Mouse (Mus musculus) midbrain, embryonic 10.5 days (tissue): Measurements from ENCODE around the gene Plk5. TPM values are rescaled to one million over a fixed set of nuclear protein-coding genes. Genes with fewer than 3 reads are reported as not detected.

ENCODE experiments used
- DNase-seq: peaks from one replicate; pipeline ENCODE4 v3.0.0-alpha.2; 2017; ENCODE audit warnings: low spot score
- H3K27ac ChIP-seq: fragments of 300-500 bp; sonication (generic); replicated peaks from 2 replicates; pipeline ENCODE4 v1.5.1; 2016; ENCODE audit warnings: mild to moderate bottlenecking
- H3K27me3 ChIP-seq: fragments of 300-500 bp; sonication (generic); 2 replicates; pipeline ENCODE4 v1.6.1; 2016; ENCODE audit warnings: low read depth, mild to moderate bottlenecking; ENCODE audit not compliant: poor library complexity, severe bottlenecking
- H3K36me3 ChIP-seq: fragments of 300-500 bp; sonication (generic); 2 replicates; pipeline ENCODE4 v1.6.1; 2016; ENCODE audit warnings: mild to moderate bottlenecking, moderate library complexity
- H3K4me1 ChIP-seq: fragments of 300-500 bp; sonication (generic); 2 replicates; pipeline ENCODE4 v1.6.1; 2016
- H3K4me3 ChIP-seq: fragments of 300-500 bp; sonication (generic); 2 replicates; pipeline ENCODE4 v1.5.1; 2016; ENCODE audit warnings: mild to moderate bottlenecking, moderate library complexity
- H3K9me3 ChIP-seq: fragments of 300-500 bp; sonication (generic); replicated peaks from 2 replicates; pipeline ENCODE4 v1.6.1; 2016; ENCODE audit warnings: mild to moderate bottlenecking
- WGBS: fragments of 180-500 bp; shearing (Covaris S2); methylation state at CpG from one replicate; pipeline ENCODE4 v1.1.7; 2016; 5-methylcytosine and 5-hydroxymethylcytosine counted together
- polyA plus RNA-seq: library from polyadenylated mRNA; unstranded; fragments of >200 nt; fragmentation: Nextera tagmentation; extraction: Ambion mirVana; gene quantifications from 2 replicates; pipeline ENCODE4 v1.2.1, GENCODE M21; 2016

Plk5 gene
- polyA plus RNA-seq, 1 experiment from 2014 or later = 0.12 TPM

GRCm38 (mm10) chr10:80348981-80349380 lies 7.3 kb upstream of the Plk5 start:
- DNase-seq = no peak
- no peaks in the 10 kb centered on the region for H3K9me3 ChIP-seq
- H3K27me3 ChIP-seq = peaks cover 100% of the 10 kb centered on the region
- peak overlapping the region; percentile 48; the same call in 1 of the 2 replicates for H3K4me3 ChIP-seq
- no peak overlapping the region for H3K27ac ChIP-seq
- peaks cover 40% of the 10 kb centered on the region for H3K4me1 ChIP-seq
- H3K36me3 ChIP-seq = no peaks in the 10 kb centered on the region
- 15% methylated on average over 26 of the region's 26 CpGs for WGBS

- Histone ChIP-seq H3K4me3 (peak overlapping the region; percentile 11; the same call in 1 of the 2 replicates), H3K27ac (no peak overlapping the region), H3K27me3 (peaks cover 100% of the 10 kb centered on the region), H3K36me3 (no peaks in the 10 kb centered on the region), H3K4me1 (peaks cover 34% of the 10 kb centered on the region), H3K9me3 (no peaks in the 10 kb centered on the region)
- peak; percentile 87 for DNase-seq
- WGBS = 3% methylated on average over 7 of the region's 7 CpGs
These were observed 6.0 kb upstream of the Plk5 start for GRCm38 (mm10) chr10:80350292-80350691.

DNA sequence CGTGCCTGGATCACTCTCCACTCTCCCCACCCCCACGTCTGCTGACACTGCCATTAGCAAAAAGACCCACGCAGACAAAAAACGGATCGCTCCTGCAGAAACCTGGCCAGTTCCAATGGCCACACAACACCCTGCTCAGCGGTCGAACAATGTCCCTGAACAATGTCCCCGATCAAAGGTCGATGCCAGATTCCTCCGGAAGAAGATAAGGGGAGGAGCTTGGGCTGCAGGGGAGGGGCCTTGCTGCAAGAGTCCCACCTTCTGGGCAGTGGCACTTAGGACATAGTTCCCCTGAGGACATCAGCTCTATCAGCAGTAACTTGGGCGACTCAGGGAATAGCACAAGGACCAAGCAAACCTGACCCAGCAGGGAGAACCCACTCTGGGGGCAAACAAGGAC lies 4.4 kb upstream of the Plk5 start:
- Histone ChIP-seq H3K27ac (no peak overlapping the region), H3K36me3 (no peaks in the 10 kb centered on the region), H3K4me3 (no peak overlapping the region), H3K9me3 (no peaks in the 10 kb centered on the region), H3K4me1 (peaks cover 48% of the 10 kb centered on the region), H3K27me3 (peaks cover 100% of the 10 kb centered on the region)
- DNase-seq = no peak
- WGBS = 23% methylated on average over 11 of the region's 11 CpGs

DNA sequence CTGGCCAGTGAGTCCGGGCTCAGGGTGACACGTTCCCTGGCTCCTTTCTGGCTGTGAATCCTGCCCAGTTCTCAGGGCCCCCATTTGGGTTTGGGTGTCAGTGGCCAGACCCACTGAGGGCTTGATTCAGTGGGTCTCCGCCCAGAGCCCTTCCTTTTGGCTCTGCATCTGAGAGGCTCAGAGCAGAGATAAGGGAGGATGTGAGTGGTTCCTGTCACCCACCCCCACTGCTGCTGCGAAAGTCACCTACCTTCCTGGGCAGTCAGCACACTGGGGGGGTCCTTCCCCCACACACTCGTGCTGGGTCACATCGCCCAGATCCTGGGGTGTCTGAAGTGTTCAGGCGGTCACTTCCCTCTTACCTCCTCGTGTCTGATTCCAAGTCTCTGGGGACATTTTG lies 3.5 kb upstream of the Plk5 start:
- Histone ChIP-seq H3K36me3 (no peaks in the 10 kb centered on the region), H3K27me3 (peaks cover 100% of the 10 kb centered on the region), H3K9me3 (no peaks in the 10 kb centered on the region), H3K27ac (no peak overlapping the region), H3K4me3 (no peak overlapping the region), H3K4me1 (peaks cover 52% of the 10 kb centered on the region)
- no peak for DNase-seq
- WGBS = 69% methylated on average over 8 of the region's 8 CpGs

DNA sequence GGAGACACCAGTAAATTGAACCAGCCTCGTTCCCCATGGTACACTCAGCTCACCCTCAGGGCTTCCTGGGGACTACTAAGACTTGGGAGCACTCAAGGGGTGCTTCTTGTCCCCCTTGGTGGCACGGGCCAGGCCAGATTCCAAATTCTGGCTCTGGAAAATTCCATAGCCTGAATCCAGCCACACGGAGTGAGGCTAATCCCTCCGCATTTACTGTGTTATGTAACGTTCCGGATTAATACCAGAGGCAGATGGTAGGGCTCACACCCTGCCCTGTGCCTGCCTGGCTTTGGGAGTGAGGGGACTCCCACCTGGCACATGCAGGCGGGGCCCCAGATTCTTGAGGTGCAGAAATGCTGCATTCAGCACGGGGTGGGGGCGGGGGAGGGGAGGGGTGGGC lies 828 bp upstream of the Plk5 start:
- 9% methylated on average over 9 of the region's 9 CpGs for WGBS
- no peaks in the 10 kb centered on the region for H3K9me3 ChIP-seq
- H3K4me1 ChIP-seq = peaks cover 38% of the 10 kb centered on the region
- H3K27me3 ChIP-seq = peaks cover 100% of the 10 kb centered on the region
- DNase-seq = no peak
- no peaks in the 10 kb centered on the region for H3K36me3 ChIP-seq
- H3K27ac ChIP-seq = no peak overlapping the region
- peak overlapping the region; percentile 47; the same call in 1 of the 2 replicates for H3K4me3 ChIP-seq

GRCm38 (mm10) chr10:80356737-80357136 lies 478 bp downstream of the Plk5 start:
- Histone ChIP-seq H3K27me3 (peaks cover 100% of the 10 kb centered on the region), H3K4me3 (peak overlapping the region; percentile 47), H3K9me3 (no peaks in the 10 kb centered on the region), H3K36me3 (no peaks in the 10 kb centered on the region), H3K27ac (no peak overlapping the region), H3K4me1 (peaks cover 36% of the 10 kb centered on the region)
- DNase-seq = no peak
- 2% methylated on average over 34 of the region's 34 CpGs for WGBS

DNA sequence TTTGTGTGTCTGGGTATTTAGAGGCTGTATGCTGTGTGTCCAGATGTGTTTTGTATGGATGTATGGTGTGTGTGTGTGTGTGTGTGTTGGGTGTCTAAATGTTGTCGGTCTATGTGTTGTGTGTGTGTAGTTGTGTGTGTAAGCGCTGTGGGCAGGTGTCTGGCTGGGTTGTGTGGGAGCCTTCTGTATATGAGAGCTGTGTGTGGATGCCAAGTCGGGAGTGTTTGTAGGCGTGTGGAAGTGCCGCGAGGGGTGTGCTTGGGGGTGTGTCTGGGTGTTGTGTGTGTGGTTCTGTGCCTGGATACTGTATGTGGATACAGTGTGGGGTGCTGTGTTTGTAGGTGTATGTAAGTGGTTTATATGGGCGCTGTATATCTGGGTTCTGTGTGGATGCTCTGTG lies 1.1 kb downstream of the Plk5 start:
- Histone ChIP-seq H3K4me3 (no peak overlapping the region), H3K4me1 (peaks cover 36% of the 10 kb centered on the region), H3K9me3 (no peaks in the 10 kb centered on the region), H3K36me3 (no peaks in the 10 kb centered on the region), H3K27ac (no peak overlapping the region), H3K27me3 (peaks cover 94% of the 10 kb centered on the region)
- DNase-seq = no peak
- 35% methylated on average over 7 of the region's 7 CpGs for WGBS

GRCm38 (mm10) chr10:80357994-80358639 lies 1.9 kb downstream of the Plk5 start:
- Histone ChIP-seq H3K27me3 (peaks cover 94% of the 10 kb centered on the region), H3K36me3 (no peaks in the 10 kb centered on the region), H3K4me3 (peak overlapping the region; percentile 36), H3K4me1 (peaks cover 38% of the 10 kb centered on the region), H3K27ac (no peak overlapping the region), H3K9me3 (no peaks in the 10 kb centered on the region)
- DNase-seq = no peak
- 6% methylated on average over 31 of the region's 31 CpGs for WGBS

DNA sequence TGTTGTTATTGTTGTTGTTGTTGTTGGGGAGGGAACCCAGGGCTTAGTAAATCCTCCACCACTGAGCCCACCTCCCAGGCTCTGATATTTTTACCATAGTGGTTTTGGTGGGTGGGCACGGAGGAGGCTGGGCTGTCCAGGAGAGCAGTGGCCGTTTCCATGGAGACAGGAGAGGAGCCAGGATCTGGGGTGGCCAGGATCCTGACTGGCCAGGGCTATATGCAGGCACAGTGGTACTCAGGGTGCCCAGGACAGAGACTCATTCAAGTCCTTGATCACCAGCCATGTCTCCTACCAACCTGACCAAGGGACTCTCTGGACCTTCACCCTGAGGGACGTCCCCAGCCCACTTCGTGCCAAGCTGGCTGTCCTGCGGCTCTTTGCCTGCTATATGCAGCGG lies 7.5 kb downstream of the Plk5 start:
- Histone ChIP-seq H3K27me3 (peaks cover 70% of the 10 kb centered on the region), H3K36me3 (no peaks in the 10 kb centered on the region), H3K27ac (no peak overlapping the region), H3K4me1 (peaks cover 13% of the 10 kb centered on the region), H3K4me3 (peak overlapping the region; percentile 7; the same call in 1 of the 2 replicates), H3K9me3 (peaks cover 6% of the 10 kb centered on the region)
- 26% methylated on average over 6 of the region's 6 CpGs for WGBS
- no peak for DNase-seq

DNA sequence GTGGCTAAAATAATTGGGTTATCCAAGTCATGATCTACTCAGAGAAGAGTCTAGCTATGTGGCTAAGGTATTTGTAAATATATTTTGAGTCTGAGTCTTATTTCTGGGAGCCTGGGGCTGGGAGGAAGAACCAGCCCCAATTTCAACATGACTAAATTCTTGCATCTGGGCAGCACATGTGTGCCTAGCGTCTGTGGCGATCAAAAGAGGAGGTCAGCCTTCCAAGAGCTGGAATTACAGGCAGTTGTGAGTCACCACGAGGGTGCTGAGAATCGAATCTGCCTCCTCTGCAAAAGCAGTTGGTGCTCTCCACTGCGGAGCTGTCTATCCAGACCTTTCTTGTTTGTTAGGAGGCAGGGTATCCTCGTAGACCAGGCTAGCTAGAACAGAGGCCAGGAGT lies 9.5 kb downstream of the Plk5 start:
- 74% methylated on average over 6 of the region's 6 CpGs for WGBS
- peaks cover 12% of the 10 kb centered on the region for H3K4me1 ChIP-seq
- H3K36me3 ChIP-seq = no peaks in the 10 kb centered on the region
- no peak for DNase-seq
- no peak overlapping the region for H3K4me3 ChIP-seq
- peaks cover 7% of the 10 kb centered on the region for H3K9me3 ChIP-seq
- H3K27me3 ChIP-seq = peaks cover 50% of the 10 kb centered on the region
- H3K27ac ChIP-seq = no peak overlapping the region

DNA sequence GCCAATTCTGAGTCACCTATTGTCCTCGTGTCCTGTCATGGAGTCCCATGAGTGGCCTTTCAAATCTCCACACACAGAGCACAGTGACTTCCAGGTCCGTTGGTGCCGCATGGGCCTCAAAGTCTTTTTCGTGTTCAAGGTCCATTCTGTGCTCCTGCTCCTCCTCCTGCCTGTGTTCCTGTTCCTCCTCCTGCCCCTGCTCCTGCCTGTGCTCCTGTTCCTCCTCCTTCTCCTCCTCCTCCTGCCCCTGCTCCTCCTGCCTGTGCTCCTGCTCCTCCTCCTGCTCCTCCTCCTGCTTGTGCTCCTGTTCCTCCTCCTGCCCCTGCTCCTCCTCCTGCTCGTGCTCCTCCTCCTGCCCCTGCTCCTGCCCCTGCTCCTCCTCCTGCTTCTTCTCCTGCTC lies 11.7 kb downstream of the Plk5 start:
- no peak overlapping the region for H3K4me3 ChIP-seq
- H3K27ac ChIP-seq = no peak overlapping the region
- 70% methylated on average over 5 of the region's 5 CpGs for WGBS
- peaks cover 7% of the 10 kb centered on the region for H3K9me3 ChIP-seq
- no peak for DNase-seq
- no peaks in the 10 kb centered on the region for H3K36me3 ChIP-seq
- peaks cover 44% of the 10 kb centered on the region for H3K27me3 ChIP-seq
- peaks cover 25% of the 10 kb centered on the region for H3K4me1 ChIP-seq

GRCm38 (mm10) chr10:80368392-80368791 lies 12.1 kb downstream of the Plk5 start:
- H3K27ac ChIP-seq = no peak overlapping the region
- no peak overlapping the region for H3K4me3 ChIP-seq
- WGBS = 86% methylated on average over 6 of the region's 6 CpGs
- H3K36me3 ChIP-seq = no peaks in the 10 kb centered on the region
- H3K9me3 ChIP-seq = peaks cover 7% of the 10 kb centered on the region
- peaks cover 42% of the 10 kb centered on the region for H3K27me3 ChIP-seq
- peaks cover 24% of the 10 kb centered on the region for H3K4me1 ChIP-seq
- DNase-seq = no peak

GRCm38 (mm10) chr10:80369995-80370747 lies 13.9 kb downstream of the Plk5 start:
- H3K36me3 ChIP-seq = no peaks in the 10 kb centered on the region
- peaks cover 14% of the 10 kb centered on the region for H3K4me1 ChIP-seq
- WGBS = 82% methylated on average over 21 of the region's 21 CpGs
- H3K4me3 ChIP-seq = no peak overlapping the region
- no peak overlapping the region for H3K27ac ChIP-seq
- peaks cover 28% of the 10 kb centered on the region for H3K27me3 ChIP-seq
- H3K9me3 ChIP-seq = peaks cover 7% of the 10 kb centered on the region
- DNase-seq = no peak
